Mouse (Mus musculus) ES-E14 (cell line): ENCODE measurements around the gene Tesc.

Source experiments
- CHD2 ChIP-seq: IDR thresholded peaks from 2 replicates; pipeline ENCODE4 v1.6.1; 2014; ENCODE audit warnings: mild to moderate bottlenecking, low read depth, low read length, inconsistent platforms
- MAFK ChIP-seq: IDR thresholded peaks from 2 replicates; pipeline ENCODE4 v1.6.1; 2014; ENCODE audit warnings: mild to moderate bottlenecking, low read depth, low read length, inconsistent platforms; ENCODE audit not compliant: insufficient read depth
- ZNF384 ChIP-seq: IDR thresholded peaks from 2 replicates; pipeline ENCODE4 v1.6.1; 2012; ENCODE audit warnings: low read depth, low read length, inconsistent platforms

- TF ChIP-seq ZNF384 (no peak), CHD2 (no peak), MAFK (no peak)
These were observed 7.6 kb upstream of the Tesc start for GRCm38 (mm10) chr5:118019905-118020304.
